Mouse (Mus musculus): Measurements from ENCODE around the gene Kdelr3.

- TF ChIP-seq CTCF (IDR thresholded peaks at IDR 0.05; ENCODE audit: low read depth, low read length) (no peak), POLR2A (IDR thresholded peaks at IDR 0.05; ENCODE audit: insufficient read depth, low read length) (no peak)
These were observed 60.7 kb downstream of the Kdelr3 start for GRCm38 (mm10) chr15:79576947-79577346.
